In the genomic region with DNA sequence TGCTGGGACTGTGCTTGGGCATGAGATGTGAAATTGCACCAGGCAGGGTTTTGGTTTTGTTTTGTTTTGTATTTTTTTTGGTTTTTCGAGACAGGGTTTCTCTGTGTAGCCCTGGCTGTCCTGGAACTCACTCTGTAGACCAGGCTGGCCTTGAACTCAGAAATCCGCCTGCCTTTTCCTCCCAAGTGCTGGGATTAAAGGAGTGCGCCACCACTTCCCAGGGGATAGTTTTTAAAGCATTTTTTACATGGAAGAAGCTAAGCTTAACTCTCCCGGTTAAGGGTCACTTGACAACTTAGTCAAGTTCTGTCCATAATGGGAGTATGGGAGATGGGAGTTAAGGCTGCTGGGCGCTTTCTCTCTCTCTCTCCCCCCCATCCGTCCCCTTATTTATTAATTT, we compare ENCODE assay signal across 8 mouse cellular contexts. TPM values are rescaled to one million over a fixed set of nuclear protein-coding genes. Genes with fewer than 3 reads are reported as not detected.
DNase-seq lines count a peak whose midpoint lies in the region; ATAC-seq and TF ChIP-seq lines count a peak whose summit lies in the region.

No protein-coding gene starts in this region.

- WGBS in heart, postnatal 0 days, result 76% methylated on average over 6 of the region's 6 CpGs
- WGBS in heart, adult 2 months, result 83% methylated on average over 6 of the region's 6 CpGs
- 61% methylated on average over 6 of the region's 6 CpGs for WGBS in embryonic facial prominence, embryonic 10.5 days
- WGBS in intestine, embryonic 14.5 days, result 73% methylated on average over 6 of the region's 6 CpGs
- 54% methylated on average over 6 of the region's 6 CpGs for WGBS in midbrain, embryonic 14.5 days
- WGBS in cerebellum, adult 2 months, result 77% methylated on average over 6 of the region's 6 CpGs

- no peak for ATAC-seq in heart, postnatal 0 days (ENCODE audit: insufficient read depth, low read depth)
- no peak for ATAC-seq in intestine, embryonic 14.5 days (replicated peaks; ENCODE audit: low FRiP score, low TSS enrichment, low read depth)
- ATAC-seq in midbrain, embryonic 14.5 days (ENCODE audit: low FRiP score, low TSS enrichment), result no peak

- peaks cover 26% of the 10 kb centered on the region for H3K4me1 ChIP-seq in heart, postnatal 0 days (ENCODE audit: control insufficient read depth, insufficient read depth)
- peaks cover 11% of the 10 kb centered on the region for H3K4me1 ChIP-seq in heart, adult 2 months (ENCODE audit: control insufficient read depth, insufficient read depth, low read length)
- H3K4me1 ChIP-seq in embryonic facial prominence, embryonic 10.5 days, result peaks cover 50% of the 10 kb centered on the region
- peaks cover 17% of the 10 kb centered on the region for H3K4me1 ChIP-seq in intestine, embryonic 14.5 days (replicated peaks; ENCODE audit: control insufficient read depth, insufficient read depth, low read length)
- H3K4me1 ChIP-seq in midbrain, embryonic 14.5 days (ENCODE audit: control insufficient read depth, insufficient read depth, low read length), result peaks cover 15% of the 10 kb centered on the region
- H3K4me1 ChIP-seq in cerebellum, adult 2 months (ENCODE audit: control insufficient read depth, insufficient read depth, low read length), result peaks cover 7% of the 10 kb centered on the region; the same call in 1 of the 2 replicates

- no peaks in the 10 kb centered on the region for H3K79me2 ChIP-seq in heart, adult 2 months (replicated peaks; ENCODE audit: control insufficient read depth, insufficient read depth, low read length)

- H3K4me3 ChIP-seq in heart, postnatal 0 days (ENCODE audit: low read depth, low read length), result no peak overlapping the region
- no peak overlapping the region for H3K4me3 ChIP-seq in heart, adult 2 months
- peak overlapping the region; percentile 90 for H3K4me3 ChIP-seq in embryonic facial prominence, embryonic 10.5 days
- H3K4me3 ChIP-seq in intestine, embryonic 14.5 days (ENCODE audit: low read depth, low read length), result peak overlapping the region; percentile 87
- H3K4me3 ChIP-seq in midbrain, embryonic 14.5 days (replicated peaks; ENCODE audit: low read depth, low read length), result peak overlapping the region; percentile 88; the same call in 1 of the 2 replicates
- no peak overlapping the region for H3K4me3 ChIP-seq in cerebellum, adult 2 months (replicated peaks; ENCODE audit: insufficient read depth, low read depth, low read length)

- H3K9me3 ChIP-seq in heart, postnatal 0 days (replicated peaks; ENCODE audit: control insufficient read depth, low read length), result no peaks in the 10 kb centered on the region
- H3K9me3 ChIP-seq in embryonic facial prominence, embryonic 10.5 days, result no peaks in the 10 kb centered on the region
- H3K9me3 ChIP-seq in intestine, embryonic 14.5 days (ENCODE audit: control insufficient read depth, low read length), result no peaks in the 10 kb centered on the region
- H3K9me3 ChIP-seq in midbrain, embryonic 14.5 days (ENCODE audit: control insufficient read depth, low read length), result no peaks in the 10 kb centered on the region

- no peak for DNase-seq in heart, postnatal 0 days (ENCODE audit: low spot score)
- no peak for DNase-seq in heart, adult 2 months
- no peak for DNase-seq in embryonic facial prominence, embryonic 10.5 days (ENCODE audit: low spot score)
- DNase-seq in intestine, embryonic 14.5 days (ENCODE audit: low spot score), result no peak
- no peak for DNase-seq in midbrain, embryonic 14.5 days
- no peak for DNase-seq in cerebellum, adult 2 months
- DNase-seq in adrenal gland, adult 2 months, result no peak
- DNase-seq in left cerebral cortex, adult 18-20 months (ENCODE audit: low spot score in 2 of 2), result no peak

- 0 out of 2 replicates have a peak overlapping the region, but pooled peaks have one; percentile 97 for H3K9ac ChIP-seq in heart, postnatal 0 days (replicated peaks; ENCODE audit: low read depth, low read length)
- no peak overlapping the region for H3K9ac ChIP-seq in heart, adult 2 months (ENCODE audit: low read depth, low read length)
- H3K9ac ChIP-seq in intestine, embryonic 14.5 days (ENCODE audit: low read length), result no peak overlapping the region
- H3K9ac ChIP-seq in midbrain, embryonic 14.5 days (replicated peaks; ENCODE audit: low read length), result peak overlapping the region; percentile 98; the same call in 1 of the 2 replicates

- H3K4me2 ChIP-seq in heart, postnatal 0 days (ENCODE audit: low read depth, low read length), result 0 out of 2 replicates have a peak overlapping the region, but pooled peaks have one; percentile 87
- peak overlapping the region; percentile 67 for H3K4me2 ChIP-seq in intestine, embryonic 14.5 days (ENCODE audit: low read length)
- peak overlapping the region; percentile 78 for H3K4me2 ChIP-seq in midbrain, embryonic 14.5 days (ENCODE audit: low read length)

- no peak for TF ChIP-seq EP300 in heart, postnatal 0 days (IDR thresholded peaks at IDR 0.05; ENCODE audit: low read depth)
- no peak for TF ChIP-seq EP300 in heart, adult 2 months (IDR thresholded peaks at IDR 0.05; ENCODE audit: insufficient read depth, low read depth, low read length)

- intact Hi-C loops in heart, adult 2 months (cut with DNase I), result loop anchor here (2.0 to 5.0 kb wide), 4 partner anchors 31 to 119 kb away; a partner anchor contains a TSS

- H3K27ac ChIP-seq in heart, postnatal 0 days (ENCODE audit: low read depth), result no peak overlapping the region
- no peak overlapping the region for H3K27ac ChIP-seq in heart, adult 2 months
- no peak overlapping the region for H3K27ac ChIP-seq in embryonic facial prominence, embryonic 10.5 days (replicated peaks)
- no peak overlapping the region for H3K27ac ChIP-seq in intestine, embryonic 14.5 days (ENCODE audit: low read depth)
- 0 out of 2 replicates have a peak overlapping the region, but pooled peaks have one; percentile 91 for H3K27ac ChIP-seq in midbrain, embryonic 14.5 days (replicated peaks; ENCODE audit: low read depth, low read length)
- H3K27ac ChIP-seq in cerebellum, adult 2 months (ENCODE audit: insufficient read depth, low read length), result no peak overlapping the region

- TF ChIP-seq CTCF in heart, postnatal 0 days (IDR thresholded peaks at IDR 0.05; ENCODE audit: low read depth), result no peak
- no peak for TF ChIP-seq CTCF in heart, adult 2 months (IDR thresholded peaks at IDR 0.05)
- no peak for TF ChIP-seq CTCF in cerebellum, adult 2 months (IDR thresholded peaks at IDR 0.05; ENCODE audit: borderline replicate concordance, insufficient read depth, low read depth, low read length)

- no peaks in the 10 kb centered on the region for H3K27me3 ChIP-seq in heart, postnatal 0 days (ENCODE audit: control insufficient read depth, insufficient read depth, low read length)
- no peaks in the 10 kb centered on the region for H3K27me3 ChIP-seq in heart, adult 2 months (ENCODE audit: control insufficient read depth, insufficient read depth, low read length)
- no peaks in the 10 kb centered on the region for H3K27me3 ChIP-seq in embryonic facial prominence, embryonic 10.5 days (replicated peaks; ENCODE audit: low read depth, poor library complexity, severe bottlenecking)
- no peaks in the 10 kb centered on the region for H3K27me3 ChIP-seq in intestine, embryonic 14.5 days (replicated peaks; ENCODE audit: control insufficient read depth, insufficient read depth, low read length)
- no peaks in the 10 kb centered on the region for H3K27me3 ChIP-seq in midbrain, embryonic 14.5 days (ENCODE audit: control insufficient read depth, insufficient read depth, low read length)
- H3K27me3 ChIP-seq in cerebellum, adult 2 months (ENCODE audit: control insufficient read depth, insufficient read depth, low read length), result no peaks in the 10 kb centered on the region

- H3K36me3 ChIP-seq in heart, postnatal 0 days (replicated peaks; ENCODE audit: control insufficient read depth, insufficient read depth, low read length), result no peaks in the 10 kb centered on the region; the same call in 1 of the 2 replicates
- peaks cover 8% of the 10 kb centered on the region; the same call in 1 of the 2 replicates for H3K36me3 ChIP-seq in heart, adult 2 months (ENCODE audit: control insufficient read depth, insufficient read depth, low read length)
- peaks cover 10% of the 10 kb centered on the region for H3K36me3 ChIP-seq in embryonic facial prominence, embryonic 10.5 days (replicated peaks)
- H3K36me3 ChIP-seq in intestine, embryonic 14.5 days (ENCODE audit: control insufficient read depth, insufficient read depth, low read length), result no peaks in the 10 kb centered on the region
- H3K36me3 ChIP-seq in midbrain, embryonic 14.5 days (ENCODE audit: control insufficient read depth, insufficient read depth, low read length), result no peaks in the 10 kb centered on the region

- TF ChIP-seq POLR2A in heart, adult 2 months (IDR thresholded peaks at IDR 0.05; ENCODE audit: insufficient read depth, low read depth, low read length), result no peak
- TF ChIP-seq POLR2A in cerebellum, adult 2 months (IDR thresholded peaks at IDR 0.05; ENCODE audit: borderline replicate concordance, insufficient read depth, low read length), result no peak

RNA-seq across cellular contexts. Expression of a gene that starts 0.5 kb away (rescaled TPM):
- 108 and 126 TPM in 2 replicates for total RNA-seq in heart, postnatal 0 days (2014; rRNA removed; ENCODE audit: low replicate concordance)
- 88.4 and 89.4 TPM in 2 replicates for polyA plus RNA-seq in heart, postnatal 0 days (2015; fragmentation: Nextera tagmentation; extraction: Ambion mirVana)
- 10 to 100 TPM; 35.3 to 39.3 TPM for total RNA-seq in heart, adult 2 months (2021)
- 65.6 and 69.1 TPM in 2 replicates for polyA plus RNA-seq in heart, adult 2 months (2012; rRNA removed)
- polyA plus RNA-seq in embryonic facial prominence, embryonic 10.5 days (2016; fragmentation: Nextera tagmentation; extraction: Ambion mirVana), result 125 TPM in 2 replicates
- 130 and 143 TPM in 2 replicates for polyA plus RNA-seq in intestine, embryonic 14.5 days (2014; fragmentation: Nextera tagmentation; extraction: Ambion mirVana)
- 70.6 and 83.2 TPM in 2 replicates for polyA plus RNA-seq in midbrain, embryonic 14.5 days (2014; fragmentation: Nextera tagmentation; extraction: Ambion mirVana)
- polyA plus RNA-seq in cerebellum, adult 2 months (2012; rRNA removed), result 133 and 142 TPM in 2 replicates
- total RNA-seq in adrenal gland, adult 2 months (2021), result 100 to 1,000 TPM; 224 to 263 TPM
- polyA plus RNA-seq in adrenal gland, adult 2 months (2012; rRNA removed), result 78.7 and 99.1 TPM in 2 replicates
- total RNA-seq in left cerebral cortex, adult 18-20 months (2021), result 10 to 100 TPM; 42.0 to 43.5 TPM

RNA-seq across cellular contexts. Expression of a gene that starts 7.1 kb away (rescaled TPM):
- 0.11 and 0.15 TPM in 2 replicates for total RNA-seq in heart, postnatal 0 days (2014; rRNA removed; ENCODE audit: low replicate concordance)
- 0.49 and 0.67 TPM in 2 replicates for polyA plus RNA-seq in heart, postnatal 0 days (2015; fragmentation: Nextera tagmentation; extraction: Ambion mirVana)
- total RNA-seq in heart, adult 2 months (2021), result under 1 TPM; 0.59 to 0.68 TPM
- 1.1 and 1.6 TPM in 2 replicates for polyA plus RNA-seq in heart, adult 2 months (2012; rRNA removed)
- polyA plus RNA-seq in embryonic facial prominence, embryonic 10.5 days (2016; fragmentation: Nextera tagmentation; extraction: Ambion mirVana), result 1.3 and 1.4 TPM in 2 replicates
- 1.5 and 1.6 TPM in 2 replicates for polyA plus RNA-seq in intestine, embryonic 14.5 days (2014; fragmentation: Nextera tagmentation; extraction: Ambion mirVana)
- polyA plus RNA-seq in midbrain, embryonic 14.5 days (2014; fragmentation: Nextera tagmentation; extraction: Ambion mirVana), result 0.45 and 0.55 TPM in 2 replicates
- polyA plus RNA-seq in cerebellum, adult 2 months (2012; rRNA removed), result 1.2 and 1.5 TPM in 2 replicates
- total RNA-seq in adrenal gland, adult 2 months (2021), result 1 to 10 TPM; 1.2 to 2.5 TPM
- 0.88 and 1.3 TPM in 2 replicates for polyA plus RNA-seq in adrenal gland, adult 2 months (2012; rRNA removed)
- total RNA-seq in left cerebral cortex, adult 18-20 months (2021), result under 1 TPM; 0.59 to 0.91 TPM

RNA-seq across cellular contexts. Expression of a gene that starts 32.2 kb away (rescaled TPM):
- total RNA-seq in heart, postnatal 0 days (2014; rRNA removed; ENCODE audit: low replicate concordance), result 28.6 and 35.6 TPM in 2 replicates
- polyA plus RNA-seq in heart, postnatal 0 days (2015; fragmentation: Nextera tagmentation; extraction: Ambion mirVana), result 22.5 and 23.0 TPM in 2 replicates
- 10 to 100 TPM; 23.4 to 26.1 TPM for total RNA-seq in heart, adult 2 months (2021)
- polyA plus RNA-seq in heart, adult 2 months (2012; rRNA removed), result 28.4 and 45.8 TPM in 2 replicates
- 27.3 and 29.1 TPM in 2 replicates for polyA plus RNA-seq in embryonic facial prominence, embryonic 10.5 days (2016; fragmentation: Nextera tagmentation; extraction: Ambion mirVana)
- polyA plus RNA-seq in intestine, embryonic 14.5 days (2014; fragmentation: Nextera tagmentation; extraction: Ambion mirVana), result 16.5 and 20.6 TPM in 2 replicates
- 59.4 TPM in 2 replicates for polyA plus RNA-seq in midbrain, embryonic 14.5 days (2014; fragmentation: Nextera tagmentation; extraction: Ambion mirVana)
- 43.2 and 47.6 TPM in 2 replicates for polyA plus RNA-seq in cerebellum, adult 2 months (2012; rRNA removed)
- total RNA-seq in adrenal gland, adult 2 months (2021), result 10 to 100 TPM; 26.3 to 31.1 TPM
- polyA plus RNA-seq in adrenal gland, adult 2 months (2012; rRNA removed), result 14.1 and 15.4 TPM in 2 replicates
- 10 to 100 TPM; 24.3 to 24.4 TPM for total RNA-seq in left cerebral cortex, adult 18-20 months (2021)

RNA-seq across cellular contexts. Expression of a gene that starts 32.9 kb away (rescaled TPM):
- 28.0 and 64.4 TPM in 2 replicates for total RNA-seq in heart, postnatal 0 days (2014; rRNA removed; ENCODE audit: low replicate concordance)
- 27.8 and 28.4 TPM in 2 replicates for polyA plus RNA-seq in heart, postnatal 0 days (2015; fragmentation: Nextera tagmentation; extraction: Ambion mirVana)
- total RNA-seq in heart, adult 2 months (2021), result 10 to 100 TPM; 17.5 to 21.3 TPM
- 32.2 and 36.9 TPM in 2 replicates for polyA plus RNA-seq in heart, adult 2 months (2012; rRNA removed)
- 36.3 and 37.1 TPM in 2 replicates for polyA plus RNA-seq in embryonic facial prominence, embryonic 10.5 days (2016; fragmentation: Nextera tagmentation; extraction: Ambion mirVana)
- 38.5 and 39.8 TPM in 2 replicates for polyA plus RNA-seq in intestine, embryonic 14.5 days (2014; fragmentation: Nextera tagmentation; extraction: Ambion mirVana)
- polyA plus RNA-seq in midbrain, embryonic 14.5 days (2014; fragmentation: Nextera tagmentation; extraction: Ambion mirVana), result 44.2 and 48.2 TPM in 2 replicates
- polyA plus RNA-seq in cerebellum, adult 2 months (2012; rRNA removed), result 96.8 and 103 TPM in 2 replicates
- total RNA-seq in adrenal gland, adult 2 months (2021), result 100 to 1,000 TPM; 131 to 139 TPM
- polyA plus RNA-seq in adrenal gland, adult 2 months (2012; rRNA removed), result 209 and 296 TPM in 2 replicates
- total RNA-seq in left cerebral cortex, adult 18-20 months (2021), result 10 to 100 TPM; 17.0 to 19.7 TPM

RNA-seq across cellular contexts. Expression of a gene that starts 42.9 kb away (rescaled TPM):
- 9.5 and 11.3 TPM in 2 replicates for total RNA-seq in heart, postnatal 0 days (2014; rRNA removed; ENCODE audit: low replicate concordance)
- 7.9 and 8.0 TPM in 2 replicates for polyA plus RNA-seq in heart, postnatal 0 days (2015; fragmentation: Nextera tagmentation; extraction: Ambion mirVana)
- total RNA-seq in heart, adult 2 months (2021), result 10 to 100 TPM; 10.4 to 12.2 TPM
- 8.0 and 12.6 TPM in 2 replicates for polyA plus RNA-seq in heart, adult 2 months (2012; rRNA removed)
- polyA plus RNA-seq in embryonic facial prominence, embryonic 10.5 days (2016; fragmentation: Nextera tagmentation; extraction: Ambion mirVana), result 60.9 and 61.1 TPM in 2 replicates
- polyA plus RNA-seq in intestine, embryonic 14.5 days (2014; fragmentation: Nextera tagmentation; extraction: Ambion mirVana), result 45.2 and 51.3 TPM in 2 replicates
- 36.8 and 53.6 TPM in 2 replicates for polyA plus RNA-seq in midbrain, embryonic 14.5 days (2014; fragmentation: Nextera tagmentation; extraction: Ambion mirVana)
- polyA plus RNA-seq in cerebellum, adult 2 months (2012; rRNA removed), result 36.5 and 38.0 TPM in 2 replicates
- 10 to 100 TPM; 20.7 to 21.7 TPM for total RNA-seq in adrenal gland, adult 2 months (2021)
- 6.9 and 7.6 TPM in 2 replicates for polyA plus RNA-seq in adrenal gland, adult 2 months (2012; rRNA removed)
- total RNA-seq in left cerebral cortex, adult 18-20 months (2021), result 10 to 100 TPM; 33.1 to 34.7 TPM

Comparison
In these comparisons a context has a peak if more than half of its experiments do, and no peak if none do; other contexts are left out.
1. H3K9ac ChIP-seq: peak in heart, postnatal 0 days (single experiment) and midbrain, embryonic 14.5 days (single experiment); none in heart, adult 2 months (single experiment) and intestine, embryonic 14.5 days (single experiment).
2. H3K4me3 ChIP-seq: peak in embryonic facial prominence, embryonic 10.5 days (single experiment), intestine, embryonic 14.5 days (single experiment) and midbrain, embryonic 14.5 days (single experiment); none in heart, postnatal 0 days (single experiment), heart, adult 2 months (single experiment) and cerebellum, adult 2 months (single experiment).
3. Peak in every context shown above with its lines, with median percentiles within 50 percentile points of each other: H3K4me2 ChIP-seq.